Mouse (Mus musculus) MEL (cell line): ENCODE data around the gene Rps17. TPM values are rescaled to one million over a fixed set of nuclear protein-coding genes. Genes with fewer than 3 reads are reported as not detected.

ENCODE experiments used
- DNase-seq: peaks from one replicate; pipeline ENCODE4 v3.0.0; 2011; ENCODE audit warnings: low read depth, low spot score
- H3K27ac ChIP-seq: 2 replicates; pipeline ENCODE4 v1.5.1; 2012; ENCODE audit warnings: low read depth, mild to moderate bottlenecking, control low read depth, low read length, moderate library complexity; ENCODE audit not compliant: control insufficient read depth
- H3K27me3 ChIP-seq, 2 experiments: fragments of 150-350 bp in 1 of 2; sonication (generic) in 1 of 2; 2 replicates each; pipeline ENCODE4 v1.6.1; 2012; ENCODE audit warnings: low read length in 2 of 2, mild to moderate bottlenecking in 2 of 2, improper control_type of control experiment in 1 of 2, moderate library complexity in 1 of 2; ENCODE audit not compliant: insufficient read depth in 2 of 2, control insufficient read depth in 1 of 2
- H3K36me3 ChIP-seq, 2 experiments: 2 replicates each; pipeline ENCODE4 v1.6.1; 2012 to 2014; ENCODE audit warnings: low read length in 2 of 2, improper control_type of control experiment in 1 of 2, inconsistent platforms in 1 of 2, mild to moderate bottlenecking in 1 of 2; ENCODE audit not compliant: insufficient read depth in 2 of 2, control insufficient read depth in 1 of 2
- H3K4me1 ChIP-seq, 2 experiments: fragments of 150-350 bp in 1 of 2; sonication (generic) in 1 of 2; 2 replicates each; pipeline ENCODE4 v1.6.1; 2012; ENCODE audit warnings: low read length in 2 of 2, improper control_type of control experiment in 1 of 2, mild to moderate bottlenecking in 1 of 2; ENCODE audit not compliant: insufficient read depth in 2 of 2, control insufficient read depth in 1 of 2
- H3K4me3 ChIP-seq, 2 experiments: fragments of 150-350 bp in 1 of 2; sonication (generic) in 1 of 2; 2 replicates each; pipeline ENCODE4 v1.5.1; 2012; ENCODE audit warnings: low read depth in 2 of 2, low read length in 2 of 2, mild to moderate bottlenecking in 2 of 2, moderate library complexity in 2 of 2, control low read depth in 1 of 2, improper control_type of control experiment in 1 of 2; ENCODE audit not compliant: control insufficient read depth in 1 of 2, insufficient read depth in 1 of 2
- H3K79me2 ChIP-seq: 2 replicates; pipeline ENCODE4 v1.6.1; 2012; ENCODE audit warnings: mild to moderate bottlenecking, low read length, moderate library complexity; ENCODE audit not compliant: control insufficient read depth, poor library complexity, insufficient read depth
- H3K9ac ChIP-seq: 2 replicates; pipeline ENCODE4 v1.6.1; 2012; ENCODE audit warnings: low read depth, mild to moderate bottlenecking, control low read depth, low read length, moderate library complexity; ENCODE audit not compliant: control insufficient read depth, poor library complexity, severe bottlenecking
- H3K9me3 ChIP-seq: fragments of 150-350 bp; sonication (generic); replicated peaks from 2 replicates; pipeline ENCODE4 v1.6.1; 2012; ENCODE audit warnings: mild to moderate bottlenecking, low read length, improper control_type of control experiment, moderate library complexity; ENCODE audit not compliant: insufficient read depth
- BHLHE40 ChIP-seq: IDR thresholded peaks from 2 replicates; pipeline ENCODE4 v1.6.1; 2012; ENCODE audit warnings: low read depth, mild to moderate bottlenecking, inconsistent platforms, low read length, improper control_type of control experiment, borderline replicate concordance
- CHD1 ChIP-seq: IDR thresholded peaks from 2 replicates; pipeline ENCODE4 v1.6.1; 2012; ENCODE audit warnings: low read depth, mild to moderate bottlenecking, inconsistent platforms, low read length, improper control_type of control experiment
- CTCF ChIP-seq, 3 experiments: IDR thresholded peaks in 2 of 3; conservative IDR thresholded peaks in 1 of 3; 2 replicates each; pipeline ENCODE4 v1.5.1; 2011 to 2012; ENCODE audit warnings: low read length in 3 of 3, low read depth in 2 of 3, mild to moderate bottlenecking in 2 of 3, improper control_type of control experiment in 1 of 3, inconsistent platforms in 1 of 3, mixed read lengths in 1 of 3, moderate library complexity in 1 of 3; ENCODE audit not compliant: control insufficient read depth in 1 of 3, insufficient read depth in 1 of 3, poor library complexity in 1 of 3, severe bottlenecking in 1 of 3
- E2F4 ChIP-seq: IDR thresholded peaks from 2 replicates; pipeline ENCODE4 v1.6.1; 2011; ENCODE audit warnings: low read depth, low read length, improper control_type of control experiment, borderline replicate concordance
- EP300 ChIP-seq, 2 experiments: IDR thresholded peaks; 2 replicates each; pipeline ENCODE4 v1.6.1; 2011; ENCODE audit warnings: improper control_type of control experiment in 2 of 2, low read length in 2 of 2, low read depth in 1 of 2, mild to moderate bottlenecking in 1 of 2
- GABPA ChIP-seq: IDR thresholded peaks from 2 replicates; pipeline ENCODE4 v1.6.1; 2012; ENCODE audit warnings: low read depth, mild to moderate bottlenecking, inconsistent platforms, low read length, improper control_type of control experiment, moderate library complexity
- GATA1 ChIP-seq: IDR thresholded peaks from 2 replicates; pipeline ENCODE4 v1.6.1; 2011; ENCODE audit warnings: low read depth, low read length, improper control_type of control experiment
- MAX ChIP-seq: IDR thresholded peaks from 2 replicates; pipeline ENCODE4 v1.6.1; 2011; ENCODE audit warnings: low read length, improper control_type of control experiment
- MAZ ChIP-seq: IDR thresholded peaks from 2 replicates; pipeline ENCODE4 v1.6.1; 2012; ENCODE audit warnings: low read depth, mild to moderate bottlenecking, inconsistent platforms, low read length, improper control_type of control experiment
- MYB ChIP-seq: IDR thresholded peaks from 2 replicates; pipeline ENCODE4 v1.6.1; 2011; ENCODE audit warnings: mild to moderate bottlenecking, low read depth, low read length, improper control_type of control experiment
- NRF1 ChIP-seq: IDR thresholded peaks from 2 replicates; pipeline ENCODE4 v1.6.1; 2014; ENCODE audit warnings: low read depth, mild to moderate bottlenecking, inconsistent platforms, low read length, improper control_type of control experiment, moderate library complexity; ENCODE audit not compliant: poor library complexity, insufficient read depth, severe bottlenecking
- POLR2AphosphoS2 ChIP-seq: IDR thresholded peaks from 2 replicates; pipeline ENCODE4 v1.6.1; 2011; ENCODE audit warnings: low read length, improper control_type of control experiment
- RCOR1 ChIP-seq: IDR thresholded peaks from 2 replicates; pipeline ENCODE4 v1.6.1; 2012; ENCODE audit warnings: low read depth, mild to moderate bottlenecking, inconsistent platforms, low read length, improper control_type of control experiment
- SMC3 ChIP-seq: IDR thresholded peaks from 2 replicates; pipeline ENCODE4 v1.6.1; 2011; ENCODE audit warnings: low read depth, low read length, improper control_type of control experiment
- TAL1 ChIP-seq: IDR thresholded peaks from 2 replicates; pipeline ENCODE4 v1.6.1; 2012; ENCODE audit warnings: mild to moderate bottlenecking, inconsistent platforms, low read length, moderate library complexity, mixed read lengths
- TBP ChIP-seq: IDR thresholded peaks from 2 replicates; pipeline ENCODE4 v1.8.0; 2011; ENCODE audit warnings: low read depth, low read length, improper control_type of control experiment
- TCF12 ChIP-seq: IDR thresholded peaks from 2 replicates; pipeline ENCODE4 v1.6.1; 2014; ENCODE audit warnings: low read depth, mild to moderate bottlenecking, inconsistent platforms, low read length, improper control_type of control experiment, moderate library complexity
- UBTF ChIP-seq: IDR thresholded peaks from 2 replicates; pipeline ENCODE4 v1.6.1; 2012; ENCODE audit warnings: low read depth, mild to moderate bottlenecking, inconsistent platforms, low read length, improper control_type of control experiment, moderate library complexity, borderline replicate concordance; ENCODE audit not compliant: insufficient read depth
- USF1 ChIP-seq: IDR thresholded peaks from 2 replicates; pipeline ENCODE4 v1.6.1; 2014; ENCODE audit warnings: low read depth, mild to moderate bottlenecking, inconsistent platforms, low read length, improper control_type of control experiment, moderate library complexity
- ZC3H11A ChIP-seq: IDR thresholded peaks from 2 replicates; pipeline ENCODE4 v1.6.1; 2012; ENCODE audit warnings: low read depth, mild to moderate bottlenecking, inconsistent platforms, low read length, improper control_type of control experiment
- ZKSCAN1 ChIP-seq: IDR thresholded peaks from 2 replicates; pipeline ENCODE4 v1.6.1; 2012; ENCODE audit warnings: low read depth, mild to moderate bottlenecking, inconsistent platforms, low read length, improper control_type of control experiment, moderate library complexity
- polyA plus RNA-seq, 2 experiments: library from polyadenylated mRNA; stranded (reverse) in 1 of 2; unstranded in 1 of 2; fragments of >175 nt in 1 of 2; fragments of >200 nt in 1 of 2; gene quantifications; 2 replicates each; pipeline versions ENCODE4 v1.2.1 to v1.2.4; 2012; ENCODE audit warnings: low replicate concordance in 2 of 2, low read depth in 1 of 2; ENCODE audit not compliant: insufficient read length in 2 of 2, insufficient read depth in 1 of 2, missing spikeins in 1 of 2
- total RNA-seq: library from RNA; depleted of rRNA; stranded (reverse); fragments of 300-350 nt; gene quantifications from 2 replicates; pipeline ENCODE4 v1.2.3, GENCODE M21; 2012

Gene Rps17
- total and polyA plus RNA-seq, 3 experiments, result 2,738 to 10,538 (median 4,252) TPM

- no peak overlapping the region for H3K27ac ChIP-seq
- H3K36me3 ChIP-seq, result no peaks in the 10 kb centered on the region; a peak in 1 of 4 replicates
- no peak for DNase-seq
- no peaks in the 10 kb centered on the region for H3K9me3 ChIP-seq
- H3K27me3 ChIP-seq, result no peaks in the 10 kb centered on the region
- no peak overlapping the region for H3K9ac ChIP-seq
- TF ChIP-seq E2F4, result no peak
- TF ChIP-seq USF1, result no peak
- TF ChIP-seq TAL1, result no peak
- TF ChIP-seq POLR2AphosphoS2, result no peak
- no peak for TF ChIP-seq TCF12
- H3K4me3 ChIP-seq, result no peak overlapping the region
- H3K79me2 ChIP-seq, result no peaks in the 10 kb centered on the region
- no peaks in the 10 kb centered on the region for H3K4me1 ChIP-seq
Observed at GRCm38 (mm10) chr7:81330767-81331166, 14.3 kb downstream of the Rps17 start.

- Histone ChIP-seq H3K27me3 (no peaks in the 10 kb centered on the region), H3K4me1 (no peaks in the 10 kb centered on the region), H3K27ac (no peak overlapping the region), H3K9ac (no peak overlapping the region), H3K9me3 (no peaks in the 10 kb centered on the region), H3K4me3 (no peak overlapping the region), H3K36me3 (no peaks in the 10 kb centered on the region), H3K79me2 (no peaks in the 10 kb centered on the region)
- DNase-seq, result no peak
- TF ChIP-seq EP300 (IDR thresholded peaks at IDR 0.05; ENCODE audit: low read depth in 1 of 2, low read length in 2 of 2) (no peak), MAZ (no peak), SMC3 (no peak), TBP (no peak), UBTF (no peak), GABPA (no peak), ZC3H11A (no peak), MYB (no peak), NRF1 (no peak), TCF12 (no peak), BHLHE40 (no peak), RCOR1 (no peak), GATA1 (no peak), E2F4 (no peak), ZKSCAN1 (no peak), MAX (no peak), USF1 (no peak), CTCF (IDR thresholded peaks at IDR 0.05 in 2 of 3, conservative IDR thresholded peaks at IDR 0.05 in 1 of 3; ENCODE audit: control insufficient read depth in 1 of 3, insufficient read depth in 1 of 3, low read depth in 2 of 3, low read length in 3 of 3, poor library complexity in 1 of 3, severe bottlenecking in 1 of 3) (no peak), TAL1 (no peak), CHD1 (no peak)
Observed at GRCm38 (mm10) chr7:81327661-81328060, 17.4 kb downstream of the Rps17 start.
